Mouse (Mus musculus): ENCODE results near the gene Otogl. TPM values are rescaled to one million over a fixed set of nuclear protein-coding genes. Genes with fewer than 3 reads are reported as not detected.

Otogl gene
- polyA plus RNA-seq, 1 experiment from 2014 or later: 0.02 TPM

DNA sequence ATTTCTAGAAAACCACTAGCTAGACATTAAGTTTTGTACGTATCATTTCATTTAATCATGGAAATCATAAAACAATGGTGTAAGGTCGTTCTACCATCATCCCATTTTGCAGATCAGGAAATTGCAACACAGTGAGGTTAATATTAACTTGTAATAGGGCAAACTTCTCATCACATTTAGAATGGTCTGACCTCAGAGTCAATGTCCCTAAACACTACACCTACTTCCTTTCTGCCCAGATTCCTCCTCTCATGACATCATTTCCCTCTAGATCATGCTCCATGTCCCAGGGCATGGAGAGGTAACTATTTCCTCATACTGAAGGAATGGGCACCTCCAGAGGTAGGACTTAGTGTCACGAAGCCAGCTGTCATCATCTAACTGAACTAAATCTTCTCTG is 22.1 kb upstream of the Otogl start:
- DNase-seq (no peak), ATAC-seq (ENCODE audit: low read depth) (no peak)
- Histone ChIP-seq H3K4me1 (replicated peaks) (no peaks in the 10 kb centered on the region), H3K27me3 (no peaks in the 10 kb centered on the region), H3K4me3 (replicated peaks) (no peak overlapping the region), H3K27ac (no peak overlapping the region), H3K9me3 (replicated peaks) (no peaks in the 10 kb centered on the region), H3K9ac (no peak overlapping the region), H3K4me2 (no peak overlapping the region), H3K36me3 (no peaks in the 10 kb centered on the region)
- 46% methylated on average over 3 of the region's 3 CpGs for WGBS (ENCODE audit: insufficient replicate concordance)

DNA sequence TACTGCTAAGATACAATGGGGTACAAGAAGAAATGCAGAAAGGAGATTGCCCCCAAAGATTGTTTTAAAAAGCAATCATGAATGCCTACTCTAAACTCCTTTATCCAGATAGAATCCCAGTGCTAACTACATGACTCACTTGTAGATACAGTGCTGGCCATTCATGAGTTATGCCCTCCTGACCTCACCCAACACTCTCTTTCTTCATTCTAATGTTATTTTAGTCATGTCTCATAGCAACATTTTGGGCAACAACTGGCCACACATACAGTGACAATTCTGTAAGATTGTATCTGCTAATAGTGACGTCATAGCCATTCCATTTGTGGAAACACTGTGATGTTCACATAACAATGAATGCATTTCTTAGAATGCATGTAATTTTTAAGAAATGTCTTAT is 21.6 kb upstream of the Otogl start:
- no peak for ATAC-seq (ENCODE audit: low read depth)
- 55% methylated on average over 1 of the region's 1 CpGs for whole genome bisulfite sequencing (ENCODE audit: insufficient replicate concordance)

DNA sequence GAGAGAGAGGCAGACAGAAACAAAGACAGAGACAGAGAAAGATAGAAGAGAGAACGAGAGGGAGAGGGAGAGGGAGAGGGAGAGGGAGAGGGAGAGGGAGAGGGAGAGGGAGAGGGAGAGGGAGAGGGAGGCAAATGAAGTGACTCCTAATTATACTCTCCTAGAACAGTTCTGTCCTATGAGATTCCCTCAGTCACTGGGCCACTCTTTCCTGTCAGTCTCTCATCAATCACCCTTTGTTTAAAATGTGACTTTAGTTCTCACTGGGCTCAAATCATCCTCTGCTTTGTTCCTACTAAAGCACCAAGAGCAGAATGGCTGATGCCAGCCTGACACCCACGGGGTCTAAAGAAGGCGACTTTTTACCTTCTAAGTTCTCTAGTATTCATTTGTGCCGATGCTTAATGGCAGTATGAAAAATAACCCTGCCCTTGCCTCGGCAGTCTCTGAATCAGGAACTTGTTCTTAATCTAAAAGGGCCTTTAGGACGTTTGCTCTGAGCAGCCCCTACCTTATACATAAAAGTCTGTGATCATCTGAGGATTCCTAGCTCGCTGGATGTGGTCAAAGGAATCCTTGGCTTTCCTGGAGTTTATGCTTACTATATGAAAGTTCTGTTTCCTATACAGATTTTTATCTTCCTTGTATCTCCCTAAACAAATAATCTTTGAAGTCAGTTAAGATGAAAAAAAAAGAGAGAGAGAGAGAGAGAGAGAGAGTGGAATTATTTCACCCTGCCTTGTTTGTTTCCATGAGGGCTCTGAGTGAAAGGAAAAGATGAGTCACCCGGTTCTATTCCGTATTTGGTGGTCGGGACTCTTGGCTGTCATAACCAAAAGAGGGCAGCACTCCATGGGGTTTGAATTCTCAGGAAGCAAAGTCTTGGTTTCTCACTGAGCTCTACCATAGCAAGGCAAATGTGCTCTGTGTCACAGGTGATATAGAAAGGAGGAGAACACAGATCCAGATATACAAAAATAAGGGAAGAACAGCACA is 20.2 kb upstream of the Otogl start:
- H3K9me3 ChIP-seq (replicated peaks): no peaks in the 10 kb centered on the region

More for the DNA sequence above, 21.6 kb upstream of the Otogl start:
- no peak overlapping the region for H3K4me2 ChIP-seq
- no peak overlapping the region for H3K27ac ChIP-seq
- H3K4me1 ChIP-seq (replicated peaks): no peaks in the 10 kb centered on the region
- no peaks in the 10 kb centered on the region for H3K27me3 ChIP-seq
- DNase-seq: no peak
- H3K9ac ChIP-seq: no peak overlapping the region
- no peaks in the 10 kb centered on the region for H3K36me3 ChIP-seq
- no peak overlapping the region for H3K4me3 ChIP-seq (replicated peaks)
- H3K9me3 ChIP-seq (replicated peaks): no peaks in the 10 kb centered on the region

DNA sequence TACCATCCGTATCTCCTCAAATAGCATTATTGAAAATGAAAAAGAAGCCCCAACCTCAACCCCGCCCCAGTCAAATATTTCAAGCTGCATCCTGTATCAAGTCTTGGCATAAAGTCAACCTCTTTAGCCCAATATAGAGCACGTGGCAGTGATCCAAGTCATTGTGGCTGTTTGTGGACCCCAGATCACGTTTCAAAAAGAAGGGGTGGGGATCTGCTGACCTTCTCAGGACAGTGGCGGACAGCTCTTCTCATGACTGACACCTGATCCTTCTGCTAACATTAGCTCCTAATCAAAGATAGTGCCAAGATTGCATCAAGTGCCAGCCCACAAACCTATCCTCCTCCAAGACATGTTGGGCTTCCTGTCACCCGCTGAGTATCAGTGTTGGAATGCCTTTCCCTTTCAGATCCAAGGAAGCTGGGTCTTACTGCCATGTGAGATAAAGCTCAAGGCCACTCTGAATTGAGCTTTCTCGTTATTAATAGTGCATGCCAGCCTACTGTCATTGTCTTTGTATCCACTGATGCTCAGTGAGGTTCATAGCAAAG is 18.6 kb upstream of the Otogl start:
- Histone ChIP-seq H3K27me3 (no peaks in the 10 kb centered on the region), H3K27ac (no peak overlapping the region), H3K4me1 (replicated peaks) (no peaks in the 10 kb centered on the region), H3K36me3 (no peaks in the 10 kb centered on the region), H3K4me3 (replicated peaks) (no peak overlapping the region), H3K9me3 (replicated peaks) (no peaks in the 10 kb centered on the region), H3K9ac (no peak overlapping the region), H3K4me2 (no peak overlapping the region)
- peak; percentile 47; the same call in 1 of the 2 replicates for ATAC-seq (ENCODE audit: low read depth)
- 36% methylated on average over 7 of the region's 7 CpGs for WGBS (ENCODE audit: insufficient replicate concordance)
- no peak for DNase-seq

More for the DNA sequence above, 20.2 kb upstream of the Otogl start:
- Histone ChIP-seq H3K9ac (no peak overlapping the region), H3K4me2 (no peak overlapping the region), H3K36me3 (no peaks in the 10 kb centered on the region), H3K4me1 (replicated peaks) (no peaks in the 10 kb centered on the region), H3K27ac (no peak overlapping the region), H3K4me3 (replicated peaks) (no peak overlapping the region), H3K27me3 (no peaks in the 10 kb centered on the region)
- DNase-seq (no peak), ATAC-seq (ENCODE audit: low read depth) (peak; percentile 61; the same call in 1 of the 2 replicates)
- WGBS (ENCODE audit: insufficient replicate concordance): 19% methylated on average over 10 of the region's 10 CpGs

DNA sequence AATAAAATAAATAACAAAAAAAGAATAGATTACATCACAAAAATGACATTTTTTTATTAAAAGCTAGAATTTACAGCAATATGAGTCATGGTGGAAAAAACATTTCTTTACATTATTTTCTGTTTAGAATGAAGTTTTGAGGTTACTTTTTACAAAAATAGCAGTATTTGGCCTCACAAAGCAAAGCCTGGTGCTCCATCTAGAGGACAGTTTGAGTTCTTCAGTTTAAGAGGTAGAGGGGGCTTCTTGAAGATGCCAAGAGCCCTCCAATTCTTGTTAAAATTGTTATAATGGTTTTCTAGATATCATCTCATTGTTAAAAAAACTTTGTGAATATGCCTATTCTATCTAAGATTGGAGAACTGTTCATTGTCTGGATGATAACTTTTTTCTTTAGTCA is 13.4 kb upstream of the Otogl start:
- Histone ChIP-seq H3K9ac (no peak overlapping the region), H3K4me1 (replicated peaks) (no peaks in the 10 kb centered on the region), H3K4me2 (no peak overlapping the region), H3K27me3 (no peaks in the 10 kb centered on the region), H3K36me3 (no peaks in the 10 kb centered on the region), H3K4me3 (replicated peaks) (no peak overlapping the region), H3K27ac (no peak overlapping the region), H3K9me3 (replicated peaks) (no peaks in the 10 kb centered on the region)
- ATAC-seq (ENCODE audit: low read depth) (no peak), DNase-seq (no peak)

DNA sequence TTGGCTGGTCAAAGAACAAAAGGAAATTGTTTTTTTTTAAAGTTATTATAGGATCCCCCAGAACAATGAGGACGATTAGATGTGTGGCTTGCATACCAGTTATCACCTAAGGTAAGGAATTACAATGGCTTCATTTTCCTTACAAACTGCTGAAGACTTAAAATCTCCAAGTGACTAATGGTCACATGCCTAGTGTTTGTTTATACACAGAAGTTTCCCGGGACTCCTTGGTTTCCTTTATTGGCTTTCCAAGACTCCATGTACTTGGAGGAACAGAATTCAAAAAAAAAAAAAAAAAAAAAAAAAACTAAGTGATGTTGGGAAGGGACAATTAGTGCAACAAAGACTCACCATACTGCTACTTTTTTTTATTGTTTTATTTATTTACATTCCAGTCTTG is 11.9 kb upstream of the Otogl start:
- H3K4me2 ChIP-seq: no peak overlapping the region
- no peak overlapping the region for H3K4me3 ChIP-seq (replicated peaks)
- no peaks in the 10 kb centered on the region for H3K27me3 ChIP-seq
- H3K9ac ChIP-seq: no peak overlapping the region
- 43% methylated on average over 2 of the region's 2 CpGs for WGBS (ENCODE audit: insufficient replicate concordance)
- ATAC-seq (ENCODE audit: low read depth) (no peak), DNase-seq (no peak)
- no peaks in the 10 kb centered on the region for H3K36me3 ChIP-seq
- H3K4me1 ChIP-seq (replicated peaks): no peaks in the 10 kb centered on the region
- no peaks in the 10 kb centered on the region for H3K9me3 ChIP-seq (replicated peaks)
- H3K27ac ChIP-seq: no peak overlapping the region

DNA sequence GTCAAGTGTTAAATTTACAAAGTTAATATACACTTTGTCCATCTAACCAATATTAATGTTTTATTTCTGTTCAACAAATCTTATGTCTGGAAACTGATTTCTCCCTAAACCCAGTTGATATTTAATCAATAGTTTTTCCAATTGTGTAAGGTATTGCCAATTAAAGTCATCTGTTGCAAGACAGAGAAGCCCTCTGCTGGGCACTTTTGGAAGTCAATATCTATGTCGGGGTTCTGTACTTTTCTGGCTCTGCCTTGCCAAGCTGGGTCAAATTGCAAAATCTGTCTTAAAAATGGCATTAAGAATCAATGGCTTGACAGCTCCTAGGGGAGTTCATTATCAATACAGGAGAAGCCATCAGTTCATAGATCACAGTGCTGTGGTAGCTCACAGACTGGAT is 10.8 kb upstream of the Otogl start:
- DNase-seq (no peak), ATAC-seq (ENCODE audit: low read depth) (no peak)
- Histone ChIP-seq H3K27me3 (no peaks in the 10 kb centered on the region), H3K4me3 (replicated peaks) (no peak overlapping the region), H3K9me3 (replicated peaks) (no peaks in the 10 kb centered on the region), H3K4me1 (replicated peaks) (no peaks in the 10 kb centered on the region), H3K27ac (no peak overlapping the region), H3K4me2 (no peak overlapping the region), H3K9ac (no peak overlapping the region), H3K36me3 (no peaks in the 10 kb centered on the region)
- WGBS (ENCODE audit: insufficient replicate concordance): 12% methylated on average over 1 of the region's 1 CpGs

DNA sequence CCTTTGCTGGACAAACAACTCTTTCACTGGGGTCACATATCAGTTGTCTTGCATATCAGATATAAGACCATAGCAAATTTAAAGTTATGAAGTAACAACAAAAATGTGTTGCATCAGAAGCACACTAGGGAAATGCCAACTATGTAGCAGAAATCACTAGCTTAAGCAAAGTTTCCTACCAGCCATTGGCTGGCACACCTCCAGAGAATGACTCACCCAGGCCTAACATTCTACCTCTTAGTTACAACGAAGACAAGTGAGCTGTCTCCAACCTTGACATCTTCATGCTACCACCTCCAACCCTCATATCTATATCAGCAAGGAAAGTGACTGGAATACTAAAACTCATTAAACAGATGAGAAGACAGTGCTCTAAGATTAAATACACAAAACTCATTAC is 9.6 kb upstream of the Otogl start:
- Histone ChIP-seq H3K9ac (no peak overlapping the region), H3K27ac (no peak overlapping the region), H3K4me2 (no peak overlapping the region), H3K9me3 (replicated peaks) (no peaks in the 10 kb centered on the region), H3K4me3 (replicated peaks) (no peak overlapping the region), H3K4me1 (replicated peaks) (no peaks in the 10 kb centered on the region), H3K27me3 (no peaks in the 10 kb centered on the region), H3K36me3 (no peaks in the 10 kb centered on the region)
- no peak for ATAC-seq (ENCODE audit: low read depth)
- WGBS (ENCODE audit: insufficient replicate concordance): 31% methylated on average over 1 of the region's 1 CpGs
- no peak for DNase-seq

DNA sequence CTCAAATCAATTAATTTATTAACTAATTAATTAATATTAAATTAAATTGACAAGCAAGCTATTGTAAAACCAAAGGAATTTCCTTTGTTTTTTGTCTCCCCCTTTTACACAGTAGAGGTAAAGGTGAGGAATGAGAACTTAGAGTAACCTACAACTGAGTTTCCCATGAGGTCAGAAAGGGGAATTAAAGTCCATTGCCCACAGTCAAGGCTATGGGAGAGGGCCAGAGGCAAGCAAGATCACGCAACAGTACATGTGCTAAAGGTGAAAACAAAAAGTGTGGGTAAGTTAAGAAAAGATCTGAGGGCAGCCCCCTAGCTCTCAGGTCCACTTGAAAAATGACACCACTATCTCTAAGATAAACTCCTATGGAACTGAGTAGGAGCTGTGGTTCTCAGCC is 9.2 kb upstream of the Otogl start:
- H3K27me3 ChIP-seq: no peaks in the 10 kb centered on the region
- H3K4me2 ChIP-seq: no peak overlapping the region
- 78% methylated on average over 1 of the region's 1 CpGs for WGBS (ENCODE audit: insufficient replicate concordance)
- DNase-seq (no peak), ATAC-seq (ENCODE audit: low read depth) (no peak)
- no peaks in the 10 kb centered on the region for H3K9me3 ChIP-seq (replicated peaks)
- no peaks in the 10 kb centered on the region for H3K36me3 ChIP-seq
- H3K9ac ChIP-seq: no peak overlapping the region
- H3K27ac ChIP-seq: no peak overlapping the region
- H3K4me3 ChIP-seq (replicated peaks): no peak overlapping the region
- no peaks in the 10 kb centered on the region for H3K4me1 ChIP-seq (replicated peaks)

DNA sequence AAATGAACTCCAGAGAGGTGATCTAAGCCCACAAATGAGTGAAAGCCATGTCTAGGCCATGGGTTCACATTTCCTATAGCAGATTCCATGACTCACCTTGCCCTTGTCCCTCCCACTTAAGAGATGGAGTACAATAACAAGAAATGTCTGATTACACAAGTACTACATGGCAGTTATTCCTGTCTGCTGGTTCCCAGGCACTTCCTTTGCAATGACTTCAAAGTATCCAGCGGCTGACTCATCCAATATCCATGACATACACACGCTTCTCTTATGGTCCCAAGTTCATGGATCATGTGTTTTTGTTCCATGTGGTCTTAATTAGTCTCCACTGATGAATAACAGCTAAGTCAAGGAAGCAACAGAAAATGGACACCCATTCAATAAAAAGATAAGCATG is 1.1 kb upstream of the Otogl start:
- no peak overlapping the region for H3K27ac ChIP-seq
- DNase-seq: no peak
- no peak overlapping the region for H3K9ac ChIP-seq
- H3K4me1 ChIP-seq (replicated peaks): no peaks in the 10 kb centered on the region
- no peak for ATAC-seq (ENCODE audit: low read depth)
- WGBS (ENCODE audit: insufficient replicate concordance): 62% methylated on average over 2 of the region's 2 CpGs
- no peaks in the 10 kb centered on the region for H3K36me3 ChIP-seq
- H3K9me3 ChIP-seq (replicated peaks): no peaks in the 10 kb centered on the region
- no peaks in the 10 kb centered on the region for H3K27me3 ChIP-seq
- no peak overlapping the region for H3K4me3 ChIP-seq (replicated peaks)
- H3K4me2 ChIP-seq: no peak overlapping the region

DNA sequence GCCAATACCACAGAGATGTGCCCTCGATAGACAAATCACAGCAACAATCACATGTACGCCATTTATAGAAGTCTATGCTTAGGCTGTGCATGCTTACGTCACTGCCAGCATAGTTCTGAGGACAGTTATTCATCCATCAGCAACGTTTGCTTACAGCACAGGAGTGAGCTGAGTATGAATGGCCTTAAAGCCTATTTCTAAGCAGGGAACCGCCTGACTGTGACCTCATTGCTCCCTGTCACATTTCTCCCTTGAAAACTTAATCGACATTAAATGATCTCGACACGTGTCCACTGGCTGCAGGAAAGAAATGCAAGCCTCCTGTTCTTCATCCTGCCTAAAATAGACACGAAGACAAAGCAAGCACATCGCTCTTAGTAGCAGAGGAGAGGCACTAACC is 5.5 kb downstream of the Otogl start:
- ATAC-seq (ENCODE audit: low read depth): no peak
- no peaks in the 10 kb centered on the region for H3K9me3 ChIP-seq (replicated peaks)
- WGBS (ENCODE audit: insufficient replicate concordance): 72% methylated on average over 10 of the region's 10 CpGs

More for the DNA sequence above, 5.5 kb downstream of the Otogl start:
- no peak overlapping the region for H3K4me2 ChIP-seq
- H3K4me3 ChIP-seq (replicated peaks): no peak overlapping the region
- no peak overlapping the region for H3K27ac ChIP-seq
- H3K4me1 ChIP-seq (replicated peaks): no peaks in the 10 kb centered on the region
- no peak for DNase-seq
- no peaks in the 10 kb centered on the region for H3K36me3 ChIP-seq
- H3K27me3 ChIP-seq: no peaks in the 10 kb centered on the region
- no peak overlapping the region for H3K9ac ChIP-seq

All from liver, embryonic 13.5 days (tissue).